Mouse (Mus musculus): ENCODE data around the gene Gm6812. TPM values are rescaled to one million over a fixed set of nuclear protein-coding genes. Genes with fewer than 3 reads are reported as not detected.

Gene Gm6812
- total RNA-seq (2023): not detected

DNA sequence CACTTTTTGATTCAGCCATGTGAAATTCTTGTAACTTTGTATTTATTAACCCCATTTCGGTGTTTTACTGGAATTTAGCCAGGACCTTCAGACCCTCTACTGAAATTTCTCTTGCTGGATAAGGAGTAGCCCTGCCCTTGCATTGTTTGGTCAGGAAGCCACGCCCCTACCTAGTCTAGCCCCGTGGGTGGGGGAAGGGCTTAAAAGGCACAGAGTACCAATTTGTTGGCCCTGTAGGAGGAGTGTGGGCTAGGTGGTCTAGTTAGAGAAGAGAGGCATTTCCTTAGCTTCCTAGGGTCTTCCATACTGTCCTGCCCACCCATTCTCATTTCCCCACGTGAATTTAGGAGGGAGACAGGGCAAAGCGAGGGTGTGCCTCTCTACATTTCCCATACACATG, at the start of gene Gm6812:
Gene Gm6812, minus strand, starts transcription at position 101 of the 400 bp plus-strand sequence.

Other genes starting within 250 kb of the Gm6812 start
- gene Fmr1, start 214.5 kb downstream of the Gm6812 start, total RNA-seq (2023): 97.5 TPM
- gene Fmr1nb, start 131.2 kb downstream of the Gm6812 start, total RNA-seq (2023): not detected
- gene Gm14698, start 72.0 kb downstream of the Gm6812 start, total RNA-seq (2023): 1.3 TPM

Measured in CD8-positive naive resting alpha-beta T cell, adult 57 days (primary cell).